Mouse (Mus musculus) olfactory bulb, adult 2 months (tissue): ENCODE results near the gene Plek2.

Source experiments
- CTCF ChIP-seq: fragments of 200-500 bp; IDR thresholded peaks from 2 replicates; pipeline ENCODE4 v1.5.1; 2012; ENCODE audit warnings: low read depth, mild to moderate bottlenecking, low read length, moderate library complexity; ENCODE audit not compliant: insufficient read depth
- POLR2A ChIP-seq: fragments of 200-500 bp; IDR thresholded peaks from 2 replicates; pipeline ENCODE4 v1.6.1; 2012; ENCODE audit warnings: mild to moderate bottlenecking, low read depth, low read length, moderate library complexity; ENCODE audit not compliant: insufficient read depth

GRCm38 (mm10) chr12:78906707-78907162, at the start of gene Plek2:
- no peak for TF ChIP-seq POLR2A
- no peak for TF ChIP-seq CTCF
